Mouse (Mus musculus) forebrain, embryonic 10.5 days (tissue): ENCODE data around the gene Cebpzos. TPM values are rescaled to one million over a fixed set of nuclear protein-coding genes. Genes with fewer than 3 reads are reported as not detected.

Experiments used
- DNase-seq: peaks from one replicate; pipeline ENCODE4 v3.0.0-alpha.2; 2017; ENCODE audit warnings: low spot score; ENCODE audit errors: extremely low spot score
- H3K27ac ChIP-seq: fragments of 300-500 bp; sonication (generic); 2 replicates; pipeline ENCODE4 v1.5.1; 2016; ENCODE audit warnings: mild to moderate bottlenecking
- H3K27me3 ChIP-seq: fragments of 300-500 bp; sonication (generic); 2 replicates; pipeline ENCODE4 v1.6.1; 2016; ENCODE audit warnings: mild to moderate bottlenecking; ENCODE audit not compliant: poor library complexity, severe bottlenecking
- H3K36me3 ChIP-seq: fragments of 300-500 bp; sonication (generic); replicated peaks from 2 replicates; pipeline ENCODE4 v1.6.1; 2016; ENCODE audit warnings: mild to moderate bottlenecking, moderate library complexity
- H3K4me1 ChIP-seq: fragments of 300-500 bp; sonication (generic); 2 replicates; pipeline ENCODE4 v1.6.1; 2016
- H3K4me3 ChIP-seq: fragments of 300-500 bp; sonication (generic); 2 replicates; pipeline ENCODE4 v1.5.1; 2016; ENCODE audit warnings: mild to moderate bottlenecking, moderate library complexity
- H3K9me3 ChIP-seq: fragments of 300-500 bp; sonication (generic); 2 replicates; pipeline ENCODE4 v1.6.1; 2016; ENCODE audit warnings: mild to moderate bottlenecking, moderate library complexity
- WGBS: fragments of 180-500 bp; shearing (Covaris S2); methylation state at CpG from one replicate; pipeline ENCODE4 v1.1.7; 2016; 5-methylcytosine and 5-hydroxymethylcytosine counted together
- polyA plus RNA-seq: library from polyadenylated mRNA; unstranded; fragments of >200 nt; fragmentation: Nextera tagmentation; extraction: Ambion mirVana; gene quantifications from 2 replicates; pipeline ENCODE4 v1.2.1, GENCODE M21; 2016

Cebpzos gene
- polyA plus RNA-seq, 1 experiment from 2014 or later, result 109 TPM

GRCm38 (mm10) chr17:78909374-78909773 is 6.9 kb upstream of the Cebpzos start:
- WGBS, result 84% methylated on average over 2 of the region's 2 CpGs
- no peaks in the 10 kb centered on the region for H3K36me3 ChIP-seq
- H3K4me3 ChIP-seq, result no peak overlapping the region
- H3K27ac ChIP-seq, result no peak overlapping the region
- no peak for DNase-seq
- H3K9me3 ChIP-seq, result no peaks in the 10 kb centered on the region
- no peaks in the 10 kb centered on the region for H3K27me3 ChIP-seq
- H3K4me1 ChIP-seq, result peaks cover 10% of the 10 kb centered on the region

DNA sequence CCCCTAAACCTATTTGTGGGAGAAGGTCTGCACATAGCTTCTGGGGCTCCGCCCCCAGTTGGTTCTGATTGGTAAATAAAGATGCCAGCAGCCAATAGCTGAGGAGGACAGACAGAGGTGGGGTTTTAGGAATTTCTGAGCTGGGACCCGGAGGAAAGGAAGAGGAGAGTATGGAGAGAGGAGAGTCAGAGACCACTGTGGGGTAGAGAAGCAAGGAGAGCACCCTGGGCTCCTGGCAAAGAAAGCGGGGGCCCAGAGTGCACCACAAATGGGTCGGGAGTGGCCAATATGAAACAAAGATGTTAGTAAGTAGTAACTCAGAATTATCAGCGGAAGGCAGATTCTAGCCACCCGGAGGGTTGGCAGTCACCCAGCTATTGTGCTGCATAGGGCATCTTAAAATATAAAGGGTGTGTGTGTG is 3.4 kb upstream of the Cebpzos start:
- peak; percentile 26 for DNase-seq
- 38% methylated on average over 6 of the region's 6 CpGs for WGBS
- H3K36me3 ChIP-seq, result peaks cover 4% of the 10 kb centered on the region; the same call in 1 of the 2 replicates
- no peaks in the 10 kb centered on the region for H3K9me3 ChIP-seq
- H3K4me3 ChIP-seq, result peak overlapping the region; percentile 48
- peaks cover 28% of the 10 kb centered on the region for H3K4me1 ChIP-seq
- peak overlapping the region; percentile 62; the same call in 1 of the 2 replicates for H3K27ac ChIP-seq
- no peaks in the 10 kb centered on the region for H3K27me3 ChIP-seq

DNA sequence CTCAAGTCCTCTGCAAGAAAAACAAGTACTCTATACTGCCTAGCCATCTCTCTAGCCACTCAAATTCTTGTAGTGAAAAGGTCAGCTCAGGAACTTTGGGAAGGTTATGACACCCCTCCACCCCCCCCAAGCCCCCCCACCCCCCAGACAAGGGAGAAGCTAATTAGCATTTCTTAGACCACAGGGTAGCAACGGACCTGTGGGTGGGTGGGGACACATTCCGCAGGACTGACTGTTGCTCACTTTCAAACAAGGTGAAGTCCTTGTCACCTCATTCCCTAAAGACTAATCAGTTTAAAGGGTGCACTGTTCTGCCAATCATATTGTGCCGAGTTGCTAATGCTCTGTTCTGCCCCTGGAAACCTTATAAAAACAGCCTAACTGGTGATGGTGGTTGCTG is 2.4 kb upstream of the Cebpzos start:
- peaks cover 14% of the 10 kb centered on the region for H3K36me3 ChIP-seq
- 76% methylated on average over 3 of the region's 3 CpGs for WGBS

GRCm38 (mm10) chr17:78915772-78916171 is 528 bp upstream of the Cebpzos start:
- peaks cover 33% of the 10 kb centered on the region for H3K36me3 ChIP-seq
- WGBS, result 53% methylated on average over 6 of the region's 6 CpGs
- H3K9me3 ChIP-seq, result no peaks in the 10 kb centered on the region
- no peaks in the 10 kb centered on the region for H3K27me3 ChIP-seq
- peaks cover 28% of the 10 kb centered on the region for H3K4me1 ChIP-seq
- peak overlapping the region; percentile 77 for H3K4me3 ChIP-seq
- peak overlapping the region; percentile 91 for H3K27ac ChIP-seq
- DNase-seq, result no peak

More for the DNA sequence above, 2.4 kb upstream of the Cebpzos start:
- no peak for DNase-seq
- H3K27ac ChIP-seq, result no peak overlapping the region
- H3K9me3 ChIP-seq, result no peaks in the 10 kb centered on the region
- peaks cover 28% of the 10 kb centered on the region for H3K4me1 ChIP-seq
- H3K27me3 ChIP-seq, result no peaks in the 10 kb centered on the region
- no peak overlapping the region for H3K4me3 ChIP-seq

DNA sequence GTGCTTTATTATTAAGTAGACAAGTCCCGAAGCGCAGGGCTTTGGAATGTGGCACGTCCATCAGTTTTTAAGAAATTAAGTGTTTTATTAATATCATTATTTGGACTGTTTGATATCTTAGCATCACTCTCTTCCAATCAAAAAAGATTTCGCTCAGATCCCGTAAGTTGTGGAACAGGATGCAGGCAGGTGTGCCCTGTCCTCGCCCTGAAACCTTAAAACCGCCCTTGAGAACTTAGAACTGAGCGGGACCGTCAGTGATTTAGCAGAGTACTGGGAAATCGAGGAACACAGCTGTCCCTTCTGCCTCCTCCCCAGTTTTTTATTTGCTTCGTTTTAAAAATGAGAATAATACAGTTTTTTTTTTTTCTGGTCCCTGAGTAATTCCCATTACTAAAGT is 599 bp downstream of the Cebpzos start:
- WGBS, result 5% methylated on average over 11 of the region's 11 CpGs
- H3K36me3 ChIP-seq, result peaks cover 44% of the 10 kb centered on the region
- H3K27me3 ChIP-seq, result no peaks in the 10 kb centered on the region
- H3K4me3 ChIP-seq, result peak overlapping the region; percentile 77
- H3K27ac ChIP-seq, result peak overlapping the region; percentile 91
- H3K4me1 ChIP-seq, result peaks cover 28% of the 10 kb centered on the region
- H3K9me3 ChIP-seq, result no peaks in the 10 kb centered on the region
- DNase-seq, result no peak

GRCm38 (mm10) chr17:78917696-78918095 is 1.4 kb downstream of the Cebpzos start:
- Histone ChIP-seq H3K4me3 (peak overlapping the region; percentile 77), H3K27ac (no peak overlapping the region), H3K36me3 (peaks cover 52% of the 10 kb centered on the region), H3K9me3 (no peaks in the 10 kb centered on the region), H3K4me1 (peaks cover 25% of the 10 kb centered on the region), H3K27me3 (no peaks in the 10 kb centered on the region)
- no peak for DNase-seq
- 41% methylated on average over 6 of the region's 6 CpGs for WGBS

- 82% methylated on average over 2 of the region's 2 CpGs for WGBS
- H3K27ac ChIP-seq, result no peak overlapping the region
- H3K9me3 ChIP-seq, result no peaks in the 10 kb centered on the region
- no peak for DNase-seq
- peaks cover 52% of the 10 kb centered on the region for H3K36me3 ChIP-seq
- H3K27me3 ChIP-seq, result no peaks in the 10 kb centered on the region
- peaks cover 19% of the 10 kb centered on the region for H3K4me1 ChIP-seq
- H3K4me3 ChIP-seq, result peak overlapping the region; percentile 90
These were observed 19.6 kb downstream of the Cebpzos start for GRCm38 (mm10) chr17:78935857-78936256.

GRCm38 (mm10) chr17:78936466-78937228 is 20.3 kb downstream of the Cebpzos start, which contains the start of the genes Cebpz and Ndufaf7:
Gene Cebpz (minus strand): TSS chr17:78937066.
Gene Ndufaf7 (plus strand): TSS chr17:78937136.
- Histone ChIP-seq H3K4me1 (peaks cover 19% of the 10 kb centered on the region), H3K9me3 (no peaks in the 10 kb centered on the region), H3K36me3 (peaks cover 48% of the 10 kb centered on the region), H3K27me3 (no peaks in the 10 kb centered on the region), H3K27ac (peak within 1 kb of the TSS; percentile 84), H3K4me3 (peak within 1 kb of the TSS; percentile 90)
- peak; percentile 97 for DNase-seq
- under 1% methylated on average over 45 of the region's 45 CpGs for WGBS

DNA sequence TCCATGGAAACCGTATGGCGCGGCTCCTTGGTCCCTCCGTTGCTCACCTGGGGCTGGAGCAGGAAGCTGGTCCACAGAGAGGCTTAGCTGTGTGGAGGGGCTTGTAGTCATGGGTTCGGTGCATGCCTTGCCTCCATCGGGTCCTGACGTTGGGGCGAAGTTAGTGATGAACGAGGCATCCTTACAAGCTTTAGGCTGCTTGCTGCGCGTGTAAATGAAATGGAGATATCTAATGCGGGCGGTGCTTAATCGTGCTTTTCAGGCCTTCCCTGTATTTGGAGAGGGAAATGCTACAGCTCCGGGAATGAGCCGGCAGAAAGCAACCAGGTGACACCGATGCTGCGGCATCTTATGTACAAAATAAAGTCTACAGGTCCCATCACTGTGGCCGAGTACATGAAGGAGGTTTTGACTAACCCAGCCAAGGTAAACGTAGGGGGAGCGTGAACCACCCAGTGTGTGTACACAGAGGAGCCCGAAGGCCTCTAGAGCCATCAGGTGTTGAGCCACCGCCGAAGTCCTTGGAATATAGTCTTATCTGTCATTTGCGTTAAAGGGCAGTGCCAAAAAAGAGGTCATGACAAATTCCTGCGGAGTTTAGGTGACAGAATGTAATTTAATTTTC is 21.0 kb downstream of the Cebpzos start:
- Histone ChIP-seq H3K4me1 (peaks cover 20% of the 10 kb centered on the region), H3K4me3 (peak overlapping the region; percentile 90), H3K27ac (peak overlapping the region; percentile 84), H3K36me3 (peaks cover 48% of the 10 kb centered on the region), H3K27me3 (no peaks in the 10 kb centered on the region), H3K9me3 (no peaks in the 10 kb centered on the region)
- no peak for DNase-seq
- WGBS, result 9% methylated on average over 26 of the region's 26 CpGs

- H3K9me3 ChIP-seq, result no peaks in the 10 kb centered on the region
- WGBS, result 92% methylated on average over 4 of the region's 4 CpGs
- no peak overlapping the region for H3K4me3 ChIP-seq
- no peak overlapping the region for H3K27ac ChIP-seq
- no peaks in the 10 kb centered on the region for H3K27me3 ChIP-seq
- peaks cover 43% of the 10 kb centered on the region for H3K36me3 ChIP-seq
- peaks cover 19% of the 10 kb centered on the region for H3K4me1 ChIP-seq
- no peak for DNase-seq
These were observed 22.6 kb downstream of the Cebpzos start for GRCm38 (mm10) chr17:78938927-78939326.

GRCm38 (mm10) chr17:78942579-78942978 is 26.3 kb downstream of the Cebpzos start:
- Histone ChIP-seq H3K27ac (no peak overlapping the region), H3K36me3 (peaks cover 52% of the 10 kb centered on the region), H3K9me3 (no peaks in the 10 kb centered on the region), H3K4me3 (no peak overlapping the region), H3K4me1 (peaks cover 7% of the 10 kb centered on the region), H3K27me3 (no peaks in the 10 kb centered on the region)
- DNase-seq, result no peak
- 63% methylated on average over 11 of the region's 11 CpGs for WGBS

DNA sequence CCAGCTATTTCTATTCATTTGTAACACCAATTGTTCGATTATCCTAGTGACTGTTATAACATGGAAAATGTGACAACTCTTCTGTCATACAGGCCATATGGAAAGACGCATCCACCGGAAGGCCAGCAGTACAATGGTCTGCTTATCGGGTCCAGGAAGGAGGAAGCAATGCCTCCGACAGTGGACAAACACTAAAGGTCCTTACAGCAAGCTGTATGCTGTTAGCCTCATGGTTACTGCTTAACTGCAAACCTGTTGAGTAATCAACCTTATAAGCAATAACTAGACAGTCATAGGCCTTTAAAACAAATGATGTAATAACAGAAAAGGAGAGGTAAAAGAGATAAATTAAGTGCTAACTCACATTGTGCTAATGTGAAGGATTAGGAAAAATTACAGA is 34.9 kb downstream of the Cebpzos start:
- Histone ChIP-seq H3K27ac (no peak overlapping the region), H3K4me3 (no peak overlapping the region), H3K9me3 (no peaks in the 10 kb centered on the region), H3K4me1 (no peaks in the 10 kb centered on the region), H3K36me3 (peaks cover 95% of the 10 kb centered on the region), H3K27me3 (no peaks in the 10 kb centered on the region)
- 95% methylated on average over 5 of the region's 5 CpGs for WGBS
- no peak for DNase-seq

GRCm38 (mm10) chr17:78952070-78952469 is 35.8 kb downstream of the Cebpzos start:
- peaks cover 95% of the 10 kb centered on the region for H3K36me3 ChIP-seq
- WGBS, result 95% methylated on average over 5 of the region's 5 CpGs
- no peak overlapping the region for H3K4me3 ChIP-seq
- H3K27me3 ChIP-seq, result no peaks in the 10 kb centered on the region
- no peak overlapping the region for H3K27ac ChIP-seq
- no peaks in the 10 kb centered on the region for H3K4me1 ChIP-seq
- no peaks in the 10 kb centered on the region for H3K9me3 ChIP-seq
- no peak for DNase-seq
